Mouse (Mus musculus) olfactory bulb, adult 2 months (tissue): ENCODE results near the gene Scyl2. TPM values are rescaled to one million over a fixed set of nuclear protein-coding genes. Genes with fewer than 3 reads are reported as not detected.

Experiments
- H3K27ac ChIP-seq: fragments of 200-500 bp; 2 replicates; pipeline ENCODE4 v1.5.1; 2012; ENCODE audit warnings: low read depth, low read length; ENCODE audit not compliant: insufficient read depth
- H3K4me1 ChIP-seq: fragments of 200-500 bp; 2 replicates; pipeline ENCODE4 v1.6.1; 2012; ENCODE audit warnings: low read length; ENCODE audit not compliant: control insufficient read depth, insufficient read depth
- H3K4me3 ChIP-seq: fragments of 200-500 bp; 2 replicates; pipeline ENCODE4 v1.5.1; 2012; ENCODE audit warnings: mild to moderate bottlenecking, low read depth, low read length, moderate library complexity; ENCODE audit not compliant: insufficient read depth
- CTCF ChIP-seq: fragments of 200-500 bp; IDR thresholded peaks from 2 replicates; pipeline ENCODE4 v1.5.1; 2012; ENCODE audit warnings: low read depth, mild to moderate bottlenecking, low read length, moderate library complexity; ENCODE audit not compliant: insufficient read depth
- POLR2A ChIP-seq: fragments of 200-500 bp; IDR thresholded peaks from 2 replicates; pipeline ENCODE4 v1.6.1; 2012; ENCODE audit warnings: mild to moderate bottlenecking, low read depth, low read length, moderate library complexity; ENCODE audit not compliant: insufficient read depth
- WGBS: fragments of 180-500 bp; shearing (Covaris S2); methylation state at CpG from one replicate; pipeline ENCODE4 v1.1.7; 2018; 5-methylcytosine and 5-hydroxymethylcytosine counted together
- polyA plus RNA-seq: library from polyadenylated mRNA; stranded (reverse); fragments of >200 nt; gene quantifications from 2 replicates; pipeline ENCODE4 v1.2.4, GENCODE M21; 2012; ENCODE audit warnings: low replicate concordance; ENCODE audit not compliant: missing spikeins, insufficient read depth, insufficient read length

Scyl2 gene
- polyA plus RNA-seq, 1 experiment: 92.4 TPM

DNA sequence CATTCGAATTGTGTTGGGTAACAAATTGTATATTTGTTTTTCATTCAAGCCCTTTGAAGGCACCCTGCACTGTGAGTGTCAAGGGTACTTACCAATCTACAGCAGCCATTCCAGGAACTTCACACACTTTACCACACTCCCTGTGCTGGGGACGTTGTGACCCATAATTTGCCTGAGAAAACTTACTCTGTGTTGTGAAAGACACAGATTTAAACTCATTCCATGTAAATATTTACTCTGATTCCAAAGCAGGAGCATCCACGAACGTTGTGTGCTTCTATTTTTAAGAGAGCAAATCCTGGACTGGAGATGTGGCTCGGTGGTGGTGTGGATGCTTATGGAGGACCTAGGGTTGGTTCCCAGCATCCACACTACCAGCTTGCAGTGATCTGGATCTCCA, 54.3 kb downstream of the Scyl2 start:
- H3K4me3 ChIP-seq: no peak overlapping the region

DNA sequence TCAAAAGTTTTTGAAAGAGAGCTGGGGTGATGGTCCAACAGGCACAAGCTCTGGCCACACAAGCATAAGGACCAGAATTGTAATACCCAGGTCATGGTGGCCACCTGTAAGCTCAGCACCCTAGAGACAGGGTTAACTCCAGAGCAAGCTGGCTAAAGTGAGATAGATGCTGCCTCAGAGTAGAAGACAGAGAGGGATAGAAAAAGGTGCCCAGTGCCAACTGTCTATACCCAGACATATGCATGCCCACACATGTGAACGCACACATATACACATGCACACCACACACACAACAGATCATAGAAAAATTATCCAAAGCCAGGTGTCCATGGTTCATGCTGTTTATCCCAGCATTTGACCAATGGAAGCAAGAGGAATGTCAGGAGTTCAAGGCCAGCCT, 55.5 kb downstream of the Scyl2 start:
- 97% methylated on average over 1 of the region's 1 CpGs for WGBS
- H3K4me1 ChIP-seq: no peaks in the 10 kb centered on the region
- TF ChIP-seq CTCF (no peak), POLR2A (no peak)
- no peak overlapping the region for H3K4me3 ChIP-seq
- H3K27ac ChIP-seq: no peak overlapping the region

More for the DNA sequence above, 54.3 kb downstream of the Scyl2 start:
- H3K4me1 ChIP-seq: no peaks in the 10 kb centered on the region
- 65% methylated on average over 5 of the region's 5 CpGs for WGBS
- TF ChIP-seq POLR2A: no peak
- no peak for TF ChIP-seq CTCF
- H3K27ac ChIP-seq: no peak overlapping the region

DNA sequence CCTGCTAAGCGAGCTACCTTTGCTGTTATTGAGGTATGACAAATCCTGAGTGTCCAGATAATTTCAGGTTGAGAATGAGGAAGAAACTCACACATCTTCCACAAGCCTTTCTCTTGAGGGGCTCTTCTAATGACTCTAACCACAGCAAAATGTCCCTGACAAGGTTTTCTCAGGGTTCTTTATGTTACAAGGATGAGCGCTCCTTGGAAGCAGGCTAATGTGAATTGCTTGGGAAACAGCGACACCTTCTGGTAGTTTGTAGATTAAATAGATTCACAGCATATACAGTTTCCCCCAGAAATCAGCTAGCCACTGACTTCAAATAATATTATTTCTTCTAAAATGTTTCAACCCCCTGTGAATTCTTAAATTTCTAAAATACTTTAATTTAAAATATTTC, 56.0 kb downstream of the Scyl2 start:
- H3K4me1 ChIP-seq: no peaks in the 10 kb centered on the region
- 33% methylated on average over 3 of the region's 3 CpGs for WGBS
- H3K27ac ChIP-seq: no peak overlapping the region
- TF ChIP-seq POLR2A (no peak), CTCF (no peak)
- no peak overlapping the region for H3K4me3 ChIP-seq

DNA sequence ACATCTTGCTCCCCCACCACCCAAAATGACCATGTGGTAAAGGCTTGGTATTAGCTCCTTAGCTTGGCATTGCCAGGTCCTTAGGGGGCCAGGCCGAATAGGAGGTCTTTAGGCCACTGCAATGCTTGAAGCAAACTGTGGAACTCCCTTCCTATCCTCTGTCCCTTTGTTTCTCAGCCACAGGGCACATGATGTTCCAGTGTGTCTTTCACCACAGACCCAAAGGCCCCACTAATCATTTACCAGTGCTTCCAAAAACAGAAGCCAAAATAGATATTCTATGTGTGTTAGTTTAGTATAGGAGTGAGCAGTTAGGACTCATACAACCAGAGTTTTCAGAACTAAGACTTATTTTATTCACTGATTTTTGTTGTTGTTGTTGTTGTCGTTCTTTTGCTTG, 59.4 kb downstream of the Scyl2 start:
- Histone ChIP-seq H3K27ac (no peak overlapping the region), H3K4me3 (no peak overlapping the region), H3K4me1 (no peaks in the 10 kb centered on the region)
- 92% methylated on average over 2 of the region's 2 CpGs for WGBS
- TF ChIP-seq CTCF (no peak), POLR2A (no peak)

DNA sequence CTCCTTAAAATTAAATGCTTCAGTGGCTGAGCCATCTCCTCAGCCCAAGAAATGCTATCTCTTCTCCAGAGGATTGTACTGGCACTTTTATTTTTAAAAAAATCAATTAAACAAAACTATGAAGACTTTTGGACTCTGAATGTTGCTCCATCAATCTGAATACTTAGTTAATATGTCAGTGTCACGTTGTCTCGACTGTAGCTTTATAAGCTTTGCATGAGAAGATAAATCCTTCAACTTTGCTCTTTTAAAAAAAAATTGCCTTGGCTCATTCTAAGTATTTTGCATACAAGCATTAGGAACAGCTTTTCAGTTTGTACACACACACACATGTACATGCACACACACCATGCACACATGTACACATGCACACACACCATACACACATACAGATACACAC, 61.9 kb downstream of the Scyl2 start:
- WGBS: 96% methylated on average over 2 of the region's 2 CpGs
- no peaks in the 10 kb centered on the region for H3K4me1 ChIP-seq
- no peak overlapping the region for H3K27ac ChIP-seq
- no peak overlapping the region for H3K4me3 ChIP-seq
- TF ChIP-seq CTCF: no peak
- TF ChIP-seq POLR2A: no peak

DNA sequence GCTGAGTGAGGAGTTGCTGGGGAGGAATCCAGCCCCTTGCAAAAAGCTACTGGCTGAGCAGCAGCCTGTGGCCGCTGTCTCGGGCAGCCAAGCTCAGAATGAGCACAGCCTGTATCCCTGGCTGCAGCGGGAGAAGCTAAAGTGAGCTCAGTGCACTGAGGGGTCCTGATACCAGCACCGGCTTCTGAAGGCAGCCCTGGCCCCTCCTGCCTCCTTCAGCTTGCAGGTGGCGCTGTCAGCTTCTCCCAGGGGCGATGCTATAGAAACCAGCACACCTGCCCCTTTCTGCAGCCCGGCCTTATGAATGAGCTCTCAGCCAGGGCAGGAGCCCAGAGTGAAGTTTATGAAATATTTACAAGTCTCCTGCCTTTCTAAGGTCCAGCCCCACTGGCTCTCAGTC, 65.0 kb downstream of the Scyl2 start, which contains the start of gene Slc17a8:
Gene Slc17a8, minus strand, starts transcription at position 125 of the 400 bp plus-strand sequence.
- 40% methylated on average over 7 of the region's 7 CpGs for WGBS
- no peak within 1 kb of the TSS for H3K27ac ChIP-seq
- no peaks in the 10 kb centered on the region for H3K4me1 ChIP-seq
- no peak within 1 kb of the TSS for H3K4me3 ChIP-seq
- TF ChIP-seq CTCF: no peak
- TF ChIP-seq POLR2A: no peak

DNA sequence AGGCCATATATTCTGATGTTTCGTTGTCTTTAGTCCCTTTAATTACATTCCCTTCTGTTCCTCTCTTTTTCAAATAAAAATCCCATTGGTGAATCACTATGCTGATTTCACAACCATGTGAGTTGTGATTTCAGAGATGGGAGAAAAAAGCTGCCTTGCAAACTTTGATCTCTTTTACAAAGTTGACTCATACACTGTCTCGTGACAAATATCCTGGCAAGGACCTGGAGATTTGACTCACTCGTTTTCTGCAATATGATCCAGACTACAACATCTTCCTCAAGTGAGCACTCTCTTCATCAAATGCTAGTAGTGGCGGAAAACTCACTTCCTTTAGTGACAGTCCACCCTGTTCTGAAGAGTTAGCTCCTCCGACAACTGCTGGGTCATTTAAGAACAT, 86.8 kb downstream of the Scyl2 start:
- no peaks in the 10 kb centered on the region for H3K4me1 ChIP-seq
- 82% methylated on average over 5 of the region's 5 CpGs for WGBS
- no peak overlapping the region for H3K27ac ChIP-seq
- TF ChIP-seq CTCF (no peak), POLR2A (no peak)
- no peak overlapping the region for H3K4me3 ChIP-seq

DNA sequence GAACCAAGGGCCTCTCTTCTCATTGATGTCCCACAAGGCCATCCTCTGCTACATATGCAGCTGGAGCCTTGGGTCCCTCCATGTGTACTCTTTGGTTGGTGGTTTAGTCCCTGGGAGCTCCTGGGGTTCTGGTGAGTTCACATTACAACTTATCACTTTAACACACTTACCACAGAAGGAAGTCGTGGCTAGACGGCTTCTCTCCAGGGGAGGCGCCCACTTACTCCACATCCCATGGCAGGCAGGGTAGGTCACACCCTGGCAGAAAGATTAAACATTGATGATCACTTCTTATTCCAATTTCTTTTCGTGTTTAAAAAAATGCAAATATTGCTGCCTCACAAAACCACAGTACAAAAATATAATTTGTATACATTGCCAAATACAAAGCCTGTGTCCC, 88.8 kb downstream of the Scyl2 start:
- no peak for TF ChIP-seq POLR2A
- TF ChIP-seq CTCF: no peak
- H3K4me3 ChIP-seq: no peak overlapping the region
- 90% methylated on average over 4 of the region's 4 CpGs for WGBS
- H3K27ac ChIP-seq: no peak overlapping the region
- no peaks in the 10 kb centered on the region for H3K4me1 ChIP-seq

DNA sequence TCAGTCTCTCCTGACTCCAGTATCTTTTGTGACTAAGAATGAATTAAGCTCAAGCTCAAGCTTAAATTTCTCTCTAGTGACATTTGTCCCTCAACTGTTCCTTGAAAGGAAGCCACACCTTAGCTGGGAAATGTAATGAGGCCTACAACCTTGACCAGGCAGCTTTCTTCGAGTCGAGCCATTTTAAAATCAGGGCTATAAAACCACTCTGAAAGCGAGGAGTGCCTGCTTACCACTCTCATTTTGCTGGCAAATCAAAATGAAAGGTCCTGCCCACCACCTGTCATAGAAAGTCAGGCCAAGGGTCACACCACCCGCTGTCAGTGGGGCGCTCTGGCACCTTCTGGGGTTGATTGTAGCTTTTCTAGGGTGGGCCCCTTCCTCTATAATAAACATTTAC, 90.2 kb downstream of the Scyl2 start:
- 96% methylated on average over 5 of the region's 5 CpGs for WGBS
- Histone ChIP-seq H3K27ac (no peak overlapping the region), H3K4me1 (no peaks in the 10 kb centered on the region), H3K4me3 (no peak overlapping the region)
- TF ChIP-seq CTCF (no peak), POLR2A (no peak)

DNA sequence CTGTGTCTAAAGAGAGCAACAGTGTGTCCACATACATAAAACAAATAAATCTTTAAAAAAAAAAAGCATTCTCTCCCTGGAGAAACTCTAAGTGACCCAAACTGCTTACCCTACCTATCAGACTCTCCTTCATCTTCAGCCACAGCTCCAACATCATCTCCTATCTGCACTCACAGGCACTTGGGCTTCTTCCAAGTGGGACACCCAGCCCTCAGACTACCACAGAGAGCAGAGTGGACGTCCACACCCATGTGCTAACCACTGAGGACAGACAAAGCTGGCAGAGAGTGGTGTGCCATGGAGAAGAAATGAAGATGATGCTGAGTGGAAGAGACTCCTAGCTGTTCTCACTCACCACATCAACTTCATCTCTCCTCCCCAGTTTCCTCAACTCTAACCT, 90.6 kb downstream of the Scyl2 start:
- WGBS: 87% methylated on average over 1 of the region's 1 CpGs
- Histone ChIP-seq H3K27ac (no peak overlapping the region), H3K4me1 (no peaks in the 10 kb centered on the region), H3K4me3 (no peak overlapping the region)
- no peak for TF ChIP-seq POLR2A
- no peak for TF ChIP-seq CTCF
